Mouse (Mus musculus) lung, postnatal 0 days (tissue): ENCODE results near the gene Olfr1250. TPM values are rescaled to one million over a fixed set of nuclear protein-coding genes. Genes with fewer than 3 reads are reported as not detected.
"Not testable (repeated sequence)": the region's sequence is repeated elsewhere in the genome, so short reads cannot be mapped to it uniquely, and the experiment has no call there.

ENCODE experiments used
- ATAC-seq: fragments of 200-750 bp; cut with Nextera tagmentation; 2 replicates; pipeline ENCODE4 v1.8.0; 2017; ENCODE audit warnings: moderate library complexity
- DNase-seq: peaks from one replicate; pipeline ENCODE4 v3.0.0-alpha.2; 2016; ENCODE audit warnings: low spot score
- H3K27ac ChIP-seq: fragments of 300-500 bp; sonication (generic); 2 replicates; pipeline ENCODE4 v1.5.1; 2014; ENCODE audit warnings: antibody characterized with exemption, mild to moderate bottlenecking, low read length, mixed read lengths
- H3K27me3 ChIP-seq: fragments of 300-500 bp; sonication (generic); replicated peaks from 2 replicates; pipeline ENCODE4 v1.6.1; 2014; ENCODE audit warnings: low read length, mixed read lengths; ENCODE audit not compliant: insufficient read depth
- H3K36me3 ChIP-seq: fragments of 300-500 bp; sonication (generic); 2 replicates; pipeline ENCODE4 v1.6.1; 2014; ENCODE audit warnings: low read length, mixed read lengths; ENCODE audit not compliant: insufficient read depth
- H3K4me1 ChIP-seq: fragments of 300-500 bp; sonication (generic); 2 replicates; pipeline ENCODE4 v1.6.1; 2014; ENCODE audit warnings: antibody characterized with exemption, low read depth, low read length, mixed read lengths; ENCODE audit not compliant: insufficient read depth
- H3K4me2 ChIP-seq: fragments of 300-500 bp; sonication (generic); replicated peaks from 2 replicates; pipeline ENCODE4 v1.6.1; 2014; ENCODE audit warnings: low read depth, mild to moderate bottlenecking, low read length, moderate library complexity, mixed read lengths
- H3K4me3 ChIP-seq: fragments of 300-500 bp; sonication (generic); 2 replicates; pipeline ENCODE4 v1.5.1; 2014; ENCODE audit warnings: low read depth, low read length
- H3K9ac ChIP-seq: fragments of 300-500 bp; sonication (generic); replicated peaks from 2 replicates; pipeline ENCODE4 v1.6.1; 2014; ENCODE audit warnings: low read depth, mild to moderate bottlenecking
- H3K9me3 ChIP-seq: fragments of 300-500 bp; sonication (generic); 2 replicates; pipeline ENCODE4 v1.6.1; 2016; ENCODE audit warnings: low read length, mixed read lengths
- CTCF ChIP-seq: IDR thresholded peaks from 2 replicates; pipeline ENCODE4 v1.5.1; 2016; ENCODE audit warnings: antibody characterized with exemption, mild to moderate bottlenecking
- EP300 ChIP-seq: IDR thresholded peaks from 2 replicates; pipeline ENCODE4 v1.6.1; 2016; ENCODE audit warnings: antibody characterized with exemption, mild to moderate bottlenecking, control low read depth
- WGBS: fragments of 180-500 bp; shearing (Covaris S2); extraction: QIAGEN DNeasy Blood & Tissue Kit; methylation state at CpG from one replicate; pipeline ENCODE4 v1.1.7; 2014; 5-methylcytosine and 5-hydroxymethylcytosine counted together
- polyA plus RNA-seq: library from polyadenylated mRNA; unstranded; fragments of >200 nt; fragmentation: Nextera tagmentation; extraction: Ambion mirVana; gene quantifications from 2 replicates; pipeline ENCODE4 v1.2.1, GENCODE M21; 2015

The Olfr1250 gene
- polyA plus RNA-seq, result not detected in 2 replicates

- ATAC-seq (no peak), DNase-seq (no peak)
- Histone ChIP-seq H3K4me2 (no peak within 1 kb of the TSS), H3K4me1 (no peaks in the 10 kb centered on the region), H3K36me3 (no peaks in the 10 kb centered on the region), H3K27me3 (no peaks in the 10 kb centered on the region), H3K9ac (no peak within 1 kb of the TSS), H3K27ac (no peak within 1 kb of the TSS), H3K4me3 (no peak within 1 kb of the TSS), H3K9me3 (no peaks in the 10 kb centered on the region)
- TF ChIP-seq EP300 (no peak), CTCF (no peak)
These were observed at the start of gene Olfr1250 for GRCm38 (mm10) chr2:89661367-89661766. Olfr1250 (minus strand) TSS chr2:89661467.

GRCm38 (mm10) chr2:89691980-89692379 lies 30.7 kb upstream of the Olfr1250 start:
- H3K27me3 ChIP-seq, result no peaks in the 10 kb centered on the region
- H3K27ac ChIP-seq, result no peak overlapping the region
- WGBS, result 73% methylated on average over 6 of the region's 6 CpGs
- H3K4me2 ChIP-seq, result no peak overlapping the region
- ATAC-seq, result no peak
- no peak for DNase-seq
- TF ChIP-seq CTCF, result no peak
- no peak for TF ChIP-seq EP300
- H3K36me3 ChIP-seq, result no peaks in the 10 kb centered on the region
- H3K9me3 ChIP-seq, result no peaks in the 10 kb centered on the region
- H3K4me1 ChIP-seq, result no peaks in the 10 kb centered on the region
- no peak overlapping the region for H3K9ac ChIP-seq
- no peak overlapping the region for H3K4me3 ChIP-seq

- no peaks in the 10 kb centered on the region for H3K4me1 ChIP-seq
- DNase-seq, result no peak
- no peaks in the 10 kb centered on the region for H3K9me3 ChIP-seq
- H3K4me2 ChIP-seq, result no peak within 1 kb of the TSS
- no peak within 1 kb of the TSS for H3K9ac ChIP-seq
- H3K27ac ChIP-seq, result no peak within 1 kb of the TSS
- ATAC-seq, result no peak
- no peak within 1 kb of the TSS for H3K4me3 ChIP-seq
- no peak for TF ChIP-seq EP300
- no peak for TF ChIP-seq CTCF
- H3K27me3 ChIP-seq, result no peaks in the 10 kb centered on the region
- no peaks in the 10 kb centered on the region for H3K36me3 ChIP-seq
These were observed 10.6 kb upstream of the Olfr1250 start, which contains the start of gene Olfr1251 for GRCm38 (mm10) chr2:89671836-89672235. Olfr1251 (minus strand) TSS chr2:89671936.

- ATAC-seq, result no peak
- H3K4me3 ChIP-seq, result no peak within 1 kb of the TSS
- no peaks in the 10 kb centered on the region for H3K27me3 ChIP-seq
- no peaks in the 10 kb centered on the region for H3K9me3 ChIP-seq
- H3K4me2 ChIP-seq, result no peak within 1 kb of the TSS
- no peak within 1 kb of the TSS for H3K9ac ChIP-seq
- no peaks in the 10 kb centered on the region for H3K4me1 ChIP-seq
- no peak for DNase-seq
- 85% methylated on average over 2 of the region's 2 CpGs for WGBS
- H3K36me3 ChIP-seq, result no peaks in the 10 kb centered on the region
- TF ChIP-seq EP300 (no peak), CTCF (no peak)
- no peak within 1 kb of the TSS for H3K27ac ChIP-seq
These were observed 26.4 kb downstream of the Olfr1250 start, which contains the start of gene Olfr1249 for GRCm38 (mm10) chr2:89634883-89635282. Olfr1249 (minus strand) TSS chr2:89634983.

- not testable (repeated sequence) for H3K9me3 ChIP-seq, H3K27ac ChIP-seq, H3K27me3 ChIP-seq, ATAC-seq, H3K4me2 ChIP-seq, H3K9ac ChIP-seq, H3K4me3 ChIP-seq, H3K36me3 ChIP-seq, H3K4me1 ChIP-seq, DNase-seq
- WGBS, result 91% methylated on average over 1 of the region's 1 CpGs
These were observed 43.1 kb downstream of the Olfr1250 start, which contains the start of gene Olfr1248 for GRCm38 (mm10) chr2:89618145-89618544. Olfr1248 (minus strand) TSS chr2:89618245.

GRCm38 (mm10) chr2:89614030-89614429 lies 47.2 kb downstream of the Olfr1250 start, which contains the start of gene Olfr1247:
Olfr1247 (minus strand) TSS chr2:89614130.
- Histone ChIP-seq H3K9me3 (no peaks in the 10 kb centered on the region), H3K27me3 (no peaks in the 10 kb centered on the region), H3K36me3 (no peaks in the 10 kb centered on the region), H3K27ac (no peak within 1 kb of the TSS), H3K4me1 (no peaks in the 10 kb centered on the region), H3K4me2 (no peak within 1 kb of the TSS), H3K9ac (no peak within 1 kb of the TSS), H3K4me3 (no peak within 1 kb of the TSS)
- DNase-seq (no peak), ATAC-seq (no peak)
- 88% methylated on average over 2 of the region's 2 CpGs for WGBS
- no peak for TF ChIP-seq EP300
- no peak for TF ChIP-seq CTCF

Other genes with a start within 250 kb of the Olfr1250 start
- not detected in 2 replicates for gene Olfr1239, start 241.1 kb downstream of the Olfr1250 start, polyA plus RNA-seq
- not detected in 2 replicates for gene Olfr1240, start 218.5 kb downstream of the Olfr1250 start, polyA plus RNA-seq
- gene Olfr1241, start 174.3 kb downstream of the Olfr1250 start, polyA plus RNA-seq, result not detected in 2 replicates
- not detected in 2 replicates for gene Olfr1242, start 163.1 kb downstream of the Olfr1250 start, polyA plus RNA-seq
- gene Olfr1243, start 130.0 kb downstream of the Olfr1250 start, polyA plus RNA-seq, result not detected in 2 replicates
- not detected in 2 replicates for gene Olfr1245, start 83.0 kb downstream of the Olfr1250 start, polyA plus RNA-seq
- not detected in 2 replicates for gene Olfr1246, start 68.3 kb downstream of the Olfr1250 start, polyA plus RNA-seq
- gene Olfr1247, start 47.3 kb downstream of the Olfr1250 start, polyA plus RNA-seq, result not detected in 2 replicates
- gene Olfr1248, start 43.2 kb downstream of the Olfr1250 start, polyA plus RNA-seq, result not detected in 2 replicates
- not detected in 2 replicates for gene Olfr1249, start 26.5 kb downstream of the Olfr1250 start, polyA plus RNA-seq
- not detected in 2 replicates for gene Olfr1251, start 10.5 kb upstream of the Olfr1250 start, polyA plus RNA-seq
- not detected in 2 replicates for gene Olfr1252, start 63.5 kb upstream of the Olfr1250 start, polyA plus RNA-seq
- not detected in 2 replicates for gene Olfr1253, start 95.6 kb upstream of the Olfr1250 start, polyA plus RNA-seq
- not detected in 2 replicates for gene Olfr1254, start 132.2 kb upstream of the Olfr1250 start, polyA plus RNA-seq
- not detected in 2 replicates for gene Olfr1255, start 150.6 kb upstream of the Olfr1250 start, polyA plus RNA-seq
- not detected in 2 replicates for gene Olfr1256, start 180.1 kb upstream of the Olfr1250 start, polyA plus RNA-seq
- not detected in 2 replicates for gene Olfr48, start 186.7 kb upstream of the Olfr1250 start, polyA plus RNA-seq
- not detected in 2 replicates for gene Olfr1257, start 217.0 kb upstream of the Olfr1250 start, polyA plus RNA-seq